Mouse (Mus musculus) cortical plate, adult 2 months (tissue): ENCODE results near the gene Zmynd8. TPM values are rescaled to one million over a fixed set of nuclear protein-coding genes. Genes with fewer than 3 reads are reported as not detected.

Experiments
- H3K27ac ChIP-seq: fragments of 200-500 bp; 2 replicates; pipeline ENCODE4 v1.5.1; 2012; ENCODE audit warnings: low read length, control low read depth, inconsistent platforms; ENCODE audit not compliant: insufficient read depth
- H3K4me1 ChIP-seq: fragments of 200-500 bp; 2 replicates; pipeline ENCODE4 v1.6.1; 2011; ENCODE audit warnings: low read length; ENCODE audit not compliant: control insufficient read depth, insufficient read depth
- H3K4me3 ChIP-seq: fragments of 200-500 bp; 2 replicates; pipeline ENCODE4 v1.5.1; 2011; ENCODE audit warnings: mild to moderate bottlenecking, low read length, control low read depth; ENCODE audit not compliant: insufficient read depth
- CTCF ChIP-seq: fragments of 200-500 bp; IDR thresholded peaks from 2 replicates; pipeline ENCODE4 v1.5.1; 2011; ENCODE audit warnings: mild to moderate bottlenecking, control low read depth, low read length; ENCODE audit not compliant: insufficient read depth; ENCODE audit errors: extremely low read depth
- POLR2A ChIP-seq: fragments of 200-500 bp; IDR thresholded peaks from 2 replicates; pipeline ENCODE4 v1.6.1; 2011; ENCODE audit warnings: mild to moderate bottlenecking, low read length, control low read depth; ENCODE audit not compliant: insufficient read depth; ENCODE audit errors: extremely low read depth
- polyA plus RNA-seq: library from polyadenylated mRNA; depleted of rRNA; stranded (reverse); fragments of >200 nt; gene quantifications from 2 replicates; pipeline ENCODE4 v1.2.3, GENCODE M21; 2012

Gene Zmynd8
- polyA plus RNA-seq, 1 experiment, result 90.5 TPM

GRCm38 (mm10) chr2:165875406-165875955 lies 23.3 kb downstream of the Zmynd8 start:
- Histone ChIP-seq H3K27ac (peak overlapping the region; percentile 99), H3K4me1 (peaks cover 33% of the 10 kb centered on the region), H3K4me3 (peak overlapping the region; percentile 41)
- TF ChIP-seq CTCF, result no peak
- no peak for TF ChIP-seq POLR2A

GRCm38 (mm10) chr2:165874461-165875339 lies 24.1 kb downstream of the Zmynd8 start:
- Histone ChIP-seq H3K4me3 (peak overlapping the region; percentile 41), H3K27ac (peak overlapping the region; percentile 99), H3K4me1 (peaks cover 30% of the 10 kb centered on the region)
- peak; percentile 95 for TF ChIP-seq POLR2A
- TF ChIP-seq CTCF, result no peak

DNA sequence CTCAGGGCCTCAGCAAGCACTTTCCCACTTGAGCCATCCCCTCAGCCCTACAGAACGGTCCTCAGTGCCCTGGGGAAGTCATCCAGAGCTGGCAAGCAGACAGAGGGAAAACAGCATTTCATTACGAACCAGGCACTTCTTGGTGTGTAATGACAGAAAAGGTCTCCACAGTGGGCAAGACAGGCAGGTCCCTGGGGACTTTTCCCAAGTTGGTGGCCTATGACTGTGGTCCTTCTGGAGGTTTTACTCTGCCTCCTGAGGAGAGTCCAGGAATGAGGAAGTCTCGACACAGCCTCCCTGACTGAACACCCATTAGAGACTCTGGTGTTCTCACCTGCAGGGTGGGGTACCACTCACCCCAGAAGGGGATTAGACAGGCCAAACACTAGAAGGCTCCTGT lies 25.0 kb downstream of the Zmynd8 start:
- Histone ChIP-seq H3K27ac (peak overlapping the region; percentile 99), H3K4me3 (peak overlapping the region; percentile 41), H3K4me1 (peaks cover 31% of the 10 kb centered on the region)
- TF ChIP-seq POLR2A (no peak), CTCF (no peak)

- Histone ChIP-seq H3K4me1 (peaks cover 34% of the 10 kb centered on the region), H3K27ac (peak overlapping the region; percentile 99)
These were observed 25.6 kb downstream of the Zmynd8 start for GRCm38 (mm10) chr2:165873196-165873595.

GRCm38 (mm10) chr2:165869257-165869656 lies 29.6 kb downstream of the Zmynd8 start:
- no peak overlapping the region for H3K4me3 ChIP-seq
- TF ChIP-seq CTCF (no peak), POLR2A (no peak)
- no peak overlapping the region for H3K27ac ChIP-seq
- H3K4me1 ChIP-seq, result peaks cover 28% of the 10 kb centered on the region

More at GRCm38 (mm10) chr2:165873196-165873595, 25.6 kb downstream of the Zmynd8 start:
- TF ChIP-seq POLR2A (no peak), CTCF (no peak)
- H3K4me3 ChIP-seq, result peak overlapping the region; percentile 41

GRCm38 (mm10) chr2:165868522-165869175 lies 30.2 kb downstream of the Zmynd8 start:
- peak overlapping the region; percentile 12 for H3K27ac ChIP-seq
- H3K4me1 ChIP-seq, result peaks cover 26% of the 10 kb centered on the region
- no peak overlapping the region for H3K4me3 ChIP-seq
- TF ChIP-seq POLR2A (no peak), CTCF (no peak)

- Histone ChIP-seq H3K4me3 (no peak overlapping the region), H3K4me1 (peaks cover 19% of the 10 kb centered on the region), H3K27ac (peak overlapping the region; percentile 24; the same call in 1 of the 2 replicates)
- TF ChIP-seq POLR2A, result no peak
- no peak for TF ChIP-seq CTCF
These were observed 31.3 kb downstream of the Zmynd8 start for GRCm38 (mm10) chr2:165867549-165867948.

GRCm38 (mm10) chr2:165866951-165867387 lies 31.8 kb downstream of the Zmynd8 start:
- H3K4me3 ChIP-seq, result no peak overlapping the region
- TF ChIP-seq POLR2A, result no peak
- TF ChIP-seq CTCF, result no peak
- peaks cover 17% of the 10 kb centered on the region for H3K4me1 ChIP-seq
- H3K27ac ChIP-seq, result peak overlapping the region; percentile 24; the same call in 1 of the 2 replicates

GRCm38 (mm10) chr2:165866412-165866811 lies 32.4 kb downstream of the Zmynd8 start:
- Histone ChIP-seq H3K27ac (0 out of 2 replicates have a peak overlapping the region, but pooled peaks have one; percentile 24), H3K4me3 (no peak overlapping the region), H3K4me1 (peaks cover 17% of the 10 kb centered on the region)
- no peak for TF ChIP-seq CTCF
- no peak for TF ChIP-seq POLR2A

GRCm38 (mm10) chr2:165864769-165865168 lies 34.0 kb downstream of the Zmynd8 start:
- Histone ChIP-seq H3K27ac (0 out of 2 replicates have a peak overlapping the region, but pooled peaks have one; percentile 19), H3K4me3 (no peak overlapping the region), H3K4me1 (peaks cover 15% of the 10 kb centered on the region)
- TF ChIP-seq CTCF (no peak), POLR2A (no peak)
